Mouse (Mus musculus): ENCODE measurements at regions not wholly inside any gene's neighbourhood (a gene's known extent, or its start where the extent isn't known, plus 50 kb on each side); places are given as distances from the start of the nearest gene placed in this dataset.

- TF ChIP-seq EP300 (IDR thresholded peaks at IDR 0.05; ENCODE audit: insufficient read depth, low read depth, low read length) = no peak
- TF ChIP-seq CTCF (IDR thresholded peaks at IDR 0.05) = no peak
- TF ChIP-seq POLR2A (IDR thresholded peaks at IDR 0.05; ENCODE audit: insufficient read depth, low read depth, low read length) = no peak
These were observed 130.8 kb upstream of the Arglu1 start for GRCm38 (mm10) chr8:8821119-8821518.

Measured in heart, adult 2 months (tissue).